Mouse (Mus musculus) left cerebral cortex, postnatal 25 days (tissue): Measurements from ENCODE around the gene Gm37419. TPM values are rescaled to one million over a fixed set of nuclear protein-coding genes. Genes with fewer than 3 reads are reported as not detected.
A peak's percentile ranks its signal among the peaks of the same experiment; 100 is the strongest.

Source experiments
- DNase-seq, 2 experiments: peaks; one replicate each; pipeline ENCODE4 v3.0.0; 2022; ENCODE audit warnings: low spot score in 2 of 2, mixed read lengths in 1 of 2
- intact Hi-C: fragments of 180-260 bp; cut with DNase I; formaldehyde crosslinking; loops from one replicate; pipeline ENCODE4 v1.15.1; 2025
- total RNA-seq, 2 experiments: library from RNA; stranded (reverse); gene quantifications; 2 replicates each; pipeline ENCODE4 v1.2.3; 2021

The Gm37419 gene
- total RNA-seq = not detected

- intact Hi-C loops = loop anchor here (1.0 to 5.0 kb wide), 7 partner anchors 294 to 1071 kb away; partner anchors contain the start of gene Lpp
- DNase-seq = peak; percentile 88 to 90
Observed at GRCm38 (mm10) chr16:23988466-23989208, at the start of gene Gm37419, which contains the start of gene Bcl6. Gm37419 (plus strand) TSS chr16:23988482. Bcl6 (minus strand) TSS chr16:23988852.

- intact Hi-C loops = no loop called here
- no peak for DNase-seq
Observed at GRCm38 (mm10) chr16:23944801-23945200, 43.5 kb upstream of the Gm37419 start.

- DNase-seq = no peak
- intact Hi-C loops = loop anchor here (1.0 kb wide), 1 partner anchor 494 kb away; no protein-coding TSS in a partner anchor
Observed at GRCm38 (mm10) chr16:23947654-23948053, 40.6 kb upstream of the Gm37419 start.

- intact Hi-C loops = loop anchor here (5.0 kb wide), 1 partner anchor 800 kb away; no protein-coding TSS in a partner anchor
- DNase-seq = no peak
Observed at GRCm38 (mm10) chr16:23952101-23952727, 36.1 kb upstream of the Gm37419 start.

GRCm38 (mm10) chr16:23953189-23953958 is 34.9 kb upstream of the Gm37419 start:
- peak; percentile 63 to 68 for DNase-seq

GRCm38 (mm10) chr16:23953959-23954260 is 34.4 kb upstream of the Gm37419 start:
- intact Hi-C loops = loop anchor here (1.0 to 5.0 kb wide), 3 partner anchors 55 to 802 kb away; no protein-coding TSS in a partner anchor
- no peak for DNase-seq

More at GRCm38 (mm10) chr16:23953189-23953958, 34.9 kb upstream of the Gm37419 start:
- intact Hi-C loops = loop anchor here (1.0 to 5.0 kb wide), 3 partner anchors 54 to 801 kb away; no protein-coding TSS in a partner anchor

- intact Hi-C loops = no loop called here
- peak in 1 of 2 experiments; percentile 0 for DNase-seq
Observed at GRCm38 (mm10) chr16:23958938-23959337, 29.3 kb upstream of the Gm37419 start.

- intact Hi-C loops = no loop called here
- DNase-seq = peak in 1 of 2 experiments; percentile 2
Observed at GRCm38 (mm10) chr16:23962401-23962800, 25.9 kb upstream of the Gm37419 start.

- DNase-seq = peak in 1 of 2 experiments; percentile 10
- intact Hi-C loops = no loop called here
Observed at GRCm38 (mm10) chr16:23963896-23964668, 24.2 kb upstream of the Gm37419 start.

- intact Hi-C loops = no loop called here
- DNase-seq = no peak
Observed at GRCm38 (mm10) chr16:23964706-23965367, 23.4 kb upstream of the Gm37419 start.

- intact Hi-C loops = no loop called here
- DNase-seq = no peak
Observed at GRCm38 (mm10) chr16:23966066-23966465, 22.2 kb upstream of the Gm37419 start.

- DNase-seq = no peak
- intact Hi-C loops = no loop called here
Observed at GRCm38 (mm10) chr16:23967301-23967700, 21.0 kb upstream of the Gm37419 start.

GRCm38 (mm10) chr16:23968888-23969287 is 19.4 kb upstream of the Gm37419 start:
- DNase-seq = no peak
- intact Hi-C loops = no loop called here

GRCm38 (mm10) chr16:23969919-23970318 is 18.4 kb upstream of the Gm37419 start:
- DNase-seq = no peak
- intact Hi-C loops = no loop called here

- intact Hi-C loops = no loop called here
- no peak for DNase-seq
Observed at GRCm38 (mm10) chr16:23972126-23972740, 16.0 kb upstream of the Gm37419 start.

GRCm38 (mm10) chr16:23972901-23973300 is 15.4 kb upstream of the Gm37419 start:
- intact Hi-C loops = no loop called here
- DNase-seq = no peak

GRCm38 (mm10) chr16:23973635-23974367 is 14.5 kb upstream of the Gm37419 start:
- intact Hi-C loops = no loop called here
- DNase-seq = no peak

- no peak for DNase-seq
- intact Hi-C loops = no loop called here
Observed at GRCm38 (mm10) chr16:23976196-23976595, 12.1 kb upstream of the Gm37419 start.
